Mouse (Mus musculus) midbrain, embryonic 14.5 days (tissue): ENCODE results near the gene Proca1. TPM values are rescaled to one million over a fixed set of nuclear protein-coding genes. Genes with fewer than 3 reads are reported as not detected.
A peak's percentile ranks its signal among the peaks of the same experiment; 100 is the strongest.

ENCODE experiments used
- ATAC-seq: fragments of 200-750 bp; cut with Nextera tagmentation; 2 replicates; pipeline ENCODE4 v1.8.0; 2017; ENCODE audit warnings: moderate number of reproducible peaks, moderate library complexity; ENCODE audit not compliant: low FRiP score, low TSS enrichment
- DNase-seq: peaks from one replicate; pipeline ENCODE4 v3.0.0-alpha.2; 2015
- H3K27ac ChIP-seq: fragments of 300-500 bp; sonication (generic); replicated peaks from 2 replicates; pipeline ENCODE4 v1.5.1; 2014; ENCODE audit warnings: mild to moderate bottlenecking, low read depth, low read length, moderate library complexity
- H3K27me3 ChIP-seq: fragments of 300-500 bp; sonication (generic); 2 replicates; pipeline ENCODE4 v1.6.1; 2014; ENCODE audit warnings: low read length, control low read depth, mixed read lengths; ENCODE audit not compliant: control insufficient read depth, insufficient read depth
- H3K36me3 ChIP-seq: fragments of 300-500 bp; sonication (generic); 2 replicates; pipeline ENCODE4 v1.6.1; 2014; ENCODE audit warnings: low read length, control low read depth; ENCODE audit not compliant: control insufficient read depth, insufficient read depth
- H3K4me1 ChIP-seq: fragments of 300-500 bp; sonication (generic); 2 replicates; pipeline ENCODE4 v1.6.1; 2014; ENCODE audit warnings: mild to moderate bottlenecking, antibody characterized with exemption, low read length, control low read depth; ENCODE audit not compliant: control insufficient read depth, insufficient read depth
- H3K4me2 ChIP-seq: fragments of 300-500 bp; sonication (generic); 2 replicates; pipeline ENCODE4 v1.6.1; 2014; ENCODE audit warnings: mild to moderate bottlenecking, low read length, moderate library complexity
- H3K4me3 ChIP-seq: fragments of 300-500 bp; sonication (generic); replicated peaks from 2 replicates; pipeline ENCODE4 v1.5.1; 2014; ENCODE audit warnings: low read depth, low read length
- H3K9ac ChIP-seq: fragments of 300-500 bp; sonication (generic); replicated peaks from 2 replicates; pipeline ENCODE4 v1.6.1; 2014; ENCODE audit warnings: mild to moderate bottlenecking, low read length, moderate library complexity
- H3K9me3 ChIP-seq: fragments of 300-500 bp; sonication (generic); 2 replicates; pipeline ENCODE4 v1.6.1; 2016; ENCODE audit warnings: low read length, control low read depth, mixed read lengths; ENCODE audit not compliant: control insufficient read depth
- WGBS: fragments of 180-500 bp; shearing (Covaris S2); extraction: QIAGEN DNeasy Blood & Tissue Kit; methylation state at CpG from one replicate; pipeline ENCODE4 v1.1.7; 2014; 5-methylcytosine and 5-hydroxymethylcytosine counted together
- polyA plus RNA-seq: library from polyadenylated mRNA; unstranded; fragments of >200 nt; fragmentation: Nextera tagmentation; extraction: Ambion mirVana; gene quantifications from 2 replicates; pipeline ENCODE4 v1.2.1, GENCODE M21; 2014

Proca1 gene
- polyA plus RNA-seq, 1 experiment from 2014 or later: 1.0 TPM

DNA sequence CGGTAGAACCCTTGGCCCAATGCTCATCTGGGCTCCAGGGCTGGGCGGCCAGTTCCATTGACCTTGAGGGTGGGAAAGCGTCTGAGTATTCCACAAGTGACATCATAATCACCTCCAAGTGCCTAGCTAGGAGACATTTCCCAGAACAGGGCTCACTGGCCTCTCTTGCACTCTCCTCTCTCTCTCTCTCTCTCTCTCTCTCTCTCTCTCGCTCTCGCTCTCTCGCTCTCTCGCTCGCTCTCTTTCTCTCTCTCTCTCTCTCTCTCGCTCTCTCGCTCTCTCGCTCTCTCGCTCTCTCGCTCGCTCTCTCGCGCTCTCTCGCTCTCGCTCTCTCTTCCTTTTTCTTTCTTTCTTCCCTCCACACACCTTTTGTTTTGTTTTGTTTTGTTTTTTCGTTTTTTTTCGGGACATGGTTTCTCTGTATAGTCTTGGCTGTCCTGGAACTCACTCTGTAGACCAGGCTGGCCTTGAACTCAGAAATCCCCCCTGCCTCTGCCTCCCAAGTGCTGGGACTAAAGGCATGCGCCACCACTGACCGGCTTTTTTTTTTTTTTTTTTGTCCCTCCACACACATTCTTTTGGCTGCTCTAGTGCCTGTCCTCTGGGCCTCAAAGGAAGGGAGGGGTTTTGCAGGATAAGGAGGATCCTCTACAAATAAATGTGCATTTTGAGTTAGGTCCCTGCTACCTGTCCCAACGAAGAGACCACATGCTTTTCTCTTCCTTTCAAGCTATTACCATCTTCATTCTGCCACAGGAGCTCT is 2.1 kb downstream of the Proca1 start:
- H3K27me3 ChIP-seq: no peaks in the 10 kb centered on the region
- peak overlapping the region; percentile 49 for H3K4me2 ChIP-seq
- H3K9me3 ChIP-seq: no peaks in the 10 kb centered on the region
- peaks cover 19% of the 10 kb centered on the region for H3K36me3 ChIP-seq
- 55% methylated on average over 23 of the region's 23 CpGs for WGBS
- ATAC-seq (no peak), DNase-seq (no peak)
- 0 out of 2 replicates have a peak, but pooled peaks cover 6% of the 10 kb centered on the region for H3K4me1 ChIP-seq
- no peak overlapping the region for H3K9ac ChIP-seq
- H3K4me3 ChIP-seq: no peak overlapping the region
- no peak overlapping the region for H3K27ac ChIP-seq

DNA sequence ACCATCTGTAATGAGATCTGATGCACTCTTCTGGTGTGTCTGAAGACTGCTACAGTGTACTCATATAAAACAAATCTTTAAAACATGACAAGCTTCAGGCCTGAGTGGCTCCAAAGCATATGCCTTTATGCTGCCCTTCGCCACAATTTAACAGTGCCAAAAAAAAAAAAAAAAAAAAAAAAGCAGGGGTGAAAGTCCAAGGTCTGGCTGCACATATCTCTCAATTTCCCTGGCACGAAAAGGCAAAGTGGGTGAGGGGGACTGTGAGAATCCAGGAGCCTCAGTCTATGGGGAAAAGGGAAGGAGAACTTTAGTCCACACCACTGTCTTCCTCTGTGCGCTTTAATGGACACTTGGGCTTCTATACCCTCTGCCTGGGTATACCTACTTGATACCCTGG is 9.2 kb downstream of the Proca1 start:
- Histone ChIP-seq H3K4me1 (no peaks in the 10 kb centered on the region), H3K4me3 (no peak overlapping the region), H3K9me3 (no peaks in the 10 kb centered on the region), H3K27ac (no peak overlapping the region), H3K4me2 (no peak overlapping the region), H3K9ac (no peak overlapping the region), H3K36me3 (peaks cover 36% of the 10 kb centered on the region), H3K27me3 (no peaks in the 10 kb centered on the region)
- DNase-seq (no peak), ATAC-seq (no peak)
- 95% methylated on average over 3 of the region's 3 CpGs for WGBS

- no peak overlapping the region for H3K27ac ChIP-seq
- DNase-seq: no peak
- no peak overlapping the region for H3K4me2 ChIP-seq
- H3K9ac ChIP-seq: no peak overlapping the region
- H3K27me3 ChIP-seq: no peaks in the 10 kb centered on the region
- H3K36me3 ChIP-seq: peaks cover 55% of the 10 kb centered on the region
- no peak for ATAC-seq
- H3K4me1 ChIP-seq: no peaks in the 10 kb centered on the region
- WGBS: 78% methylated on average over 6 of the region's 6 CpGs
- H3K4me3 ChIP-seq: no peak overlapping the region
- no peaks in the 10 kb centered on the region for H3K9me3 ChIP-seq
Observed at GRCm38 (mm10) chr11:78204287-78204686, 11.1 kb downstream of the Proca1 start.

DNA sequence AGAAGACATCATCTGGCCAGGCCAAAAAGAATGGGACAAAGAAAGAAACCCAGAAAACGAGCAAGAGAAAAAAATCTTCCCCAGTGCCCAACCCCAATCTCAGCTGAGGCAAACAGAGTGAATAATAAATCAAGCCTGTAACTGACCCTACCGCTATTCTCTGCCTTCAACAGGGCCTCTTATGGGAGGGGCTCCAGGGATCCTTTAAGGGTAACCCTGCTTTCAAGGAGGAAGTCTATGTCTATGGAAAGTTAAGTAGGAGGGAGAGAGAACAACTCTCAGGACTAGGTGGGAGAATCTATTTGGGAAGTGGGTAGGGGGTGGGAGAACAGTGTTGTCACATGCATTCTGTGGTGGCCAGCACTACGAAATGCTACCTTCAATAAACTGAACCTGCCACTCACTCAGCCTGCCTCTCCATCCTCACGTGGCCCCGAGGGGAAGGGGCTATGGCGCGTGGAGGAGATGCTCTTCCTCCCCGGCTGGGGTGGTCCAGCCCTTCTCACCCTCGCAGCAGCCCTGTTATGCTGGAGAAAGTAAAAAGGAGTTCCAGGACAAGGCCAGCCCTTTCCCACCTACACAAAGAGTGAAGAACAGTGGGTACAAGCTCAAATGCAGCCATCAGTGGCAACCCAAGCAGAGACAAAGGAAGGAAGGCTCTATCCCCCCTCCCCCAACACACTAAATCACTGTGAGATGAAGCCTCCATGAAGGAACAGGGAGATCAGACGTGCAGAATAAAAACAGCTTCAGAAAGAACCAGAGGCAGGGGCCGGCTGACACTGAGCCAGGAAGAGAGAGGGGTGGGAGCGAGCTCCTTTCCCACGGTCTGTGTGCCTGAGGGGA is 12.4 kb downstream of the Proca1 start:
- DNase-seq: no peak
- H3K4me1 ChIP-seq: no peaks in the 10 kb centered on the region
- H3K9me3 ChIP-seq: no peaks in the 10 kb centered on the region
- no peak overlapping the region for H3K4me3 ChIP-seq
- H3K9ac ChIP-seq: no peak overlapping the region
- WGBS: 71% methylated on average over 13 of the region's 13 CpGs
- H3K4me2 ChIP-seq: no peak overlapping the region
- 0 out of 2 replicates have a peak overlapping the region, but pooled peaks have one; percentile 26 for H3K27ac ChIP-seq
- H3K27me3 ChIP-seq: no peaks in the 10 kb centered on the region
- H3K36me3 ChIP-seq: peaks cover 68% of the 10 kb centered on the region
- ATAC-seq: no peak

GRCm38 (mm10) chr11:78207190-78207589 is 14.0 kb downstream of the Proca1 start:
- Histone ChIP-seq H3K9me3 (no peaks in the 10 kb centered on the region), H3K27me3 (no peaks in the 10 kb centered on the region), H3K4me2 (no peak overlapping the region), H3K9ac (no peak overlapping the region), H3K4me1 (no peaks in the 10 kb centered on the region), H3K36me3 (peaks cover 84% of the 10 kb centered on the region), H3K4me3 (no peak overlapping the region), H3K27ac (no peak overlapping the region)
- WGBS: 83% methylated on average over 7 of the region's 7 CpGs
- ATAC-seq (no peak), DNase-seq (no peak)

DNA sequence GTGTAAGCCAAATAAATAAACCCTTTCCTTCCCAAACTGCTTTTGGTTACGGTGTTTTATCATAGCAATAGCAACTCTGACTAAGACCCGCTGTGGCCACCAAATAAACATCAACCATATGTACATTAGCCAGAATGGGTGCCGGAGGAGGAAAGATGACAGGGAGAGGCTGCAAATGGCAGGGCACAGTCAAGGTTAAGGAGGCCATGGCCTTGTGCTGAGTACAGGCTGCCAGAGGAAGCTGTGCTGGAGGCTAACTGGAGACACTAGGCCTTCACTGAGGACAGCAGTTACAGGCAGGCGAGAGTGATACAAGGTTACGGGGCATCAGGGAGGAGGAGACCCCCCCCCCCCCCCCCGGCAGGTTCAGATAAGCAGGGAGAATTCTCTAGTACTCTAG is 16.7 kb downstream of the Proca1 start:
- WGBS: 98% methylated on average over 6 of the region's 6 CpGs
- H3K4me1 ChIP-seq: no peaks in the 10 kb centered on the region
- H3K27me3 ChIP-seq: no peaks in the 10 kb centered on the region
- no peaks in the 10 kb centered on the region for H3K9me3 ChIP-seq
- ATAC-seq: no peak
- peaks cover 100% of the 10 kb centered on the region for H3K36me3 ChIP-seq
- H3K9ac ChIP-seq: no peak overlapping the region
- H3K4me3 ChIP-seq: no peak overlapping the region
- no peak overlapping the region for H3K4me2 ChIP-seq
- no peak overlapping the region for H3K27ac ChIP-seq
- no peak for DNase-seq

DNA sequence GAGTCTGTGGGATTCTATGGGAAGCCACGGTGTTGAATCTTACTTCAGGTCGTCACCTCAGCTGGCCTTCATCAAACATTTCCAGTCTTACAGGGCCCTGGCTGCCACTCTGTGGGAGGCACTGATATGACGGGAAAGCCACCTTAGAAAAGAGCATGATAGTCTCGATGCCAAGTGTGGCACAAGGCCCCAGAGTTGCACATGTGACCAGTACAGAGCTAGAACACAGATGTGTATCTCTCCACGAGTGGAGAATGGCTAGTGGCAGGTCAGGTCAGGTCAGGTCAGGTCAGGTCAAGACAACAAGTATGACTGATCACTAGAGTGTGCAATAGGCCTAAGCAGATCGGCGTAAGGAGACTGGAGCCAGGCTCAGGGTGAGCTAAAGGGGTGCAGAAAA is 17.4 kb downstream of the Proca1 start:
- no peak overlapping the region for H3K4me3 ChIP-seq
- 79% methylated on average over 7 of the region's 7 CpGs for WGBS
- ATAC-seq (no peak), DNase-seq (no peak)
- H3K27ac ChIP-seq: no peak overlapping the region
- peaks cover 100% of the 10 kb centered on the region for H3K36me3 ChIP-seq
- no peaks in the 10 kb centered on the region for H3K9me3 ChIP-seq
- no peak overlapping the region for H3K9ac ChIP-seq
- H3K4me1 ChIP-seq: no peaks in the 10 kb centered on the region
- H3K27me3 ChIP-seq: no peaks in the 10 kb centered on the region
- H3K4me2 ChIP-seq: no peak overlapping the region

- ATAC-seq (no peak), DNase-seq (no peak)
- Histone ChIP-seq H3K4me3 (no peak overlapping the region), H3K27me3 (no peaks in the 10 kb centered on the region), H3K4me1 (no peaks in the 10 kb centered on the region), H3K27ac (no peak overlapping the region), H3K4me2 (no peak overlapping the region), H3K9me3 (no peaks in the 10 kb centered on the region), H3K9ac (no peak overlapping the region), H3K36me3 (peaks cover 100% of the 10 kb centered on the region)
- 93% methylated on average over 5 of the region's 5 CpGs for WGBS
Observed at GRCm38 (mm10) chr11:78211513-78211912, 18.3 kb downstream of the Proca1 start.
